Mouse (Mus musculus): ENCODE measurements at regions not wholly inside any gene's neighbourhood (a gene's known extent, or its start where the extent isn't known, plus 50 kb on each side); places are given as distances from the start of the nearest gene placed in this dataset.

- no peak for TF ChIP-seq CTCF (IDR thresholded peaks at IDR 0.05; ENCODE audit: low read depth)
- TF ChIP-seq EP300 (IDR thresholded peaks at IDR 0.05; ENCODE audit: low read depth) = no peak
These were observed 145.9 kb downstream of the BC067074 start for GRCm38 (mm10) chr13:113438872-113439271.

Measured in liver, embryonic 14.5 days (tissue).